Mouse (Mus musculus): Measurements from ENCODE around the gene Catsper2. TPM values are rescaled to one million over a fixed set of nuclear protein-coding genes. Genes with fewer than 3 reads are reported as not detected.
"Not testable (repeated sequence)": the region's sequence is repeated elsewhere in the genome, so short reads cannot be mapped to it uniquely, and the experiment has no call there.

Gene Catsper2
- total RNA-seq, 1 experiment from 2014 or later, result 3.1 TPM

GRCm38 (mm10) chr2:121440834-121441605 is 27.4 kb upstream of the Catsper2 start:
- ATAC-seq (ENCODE audit: extremely low read depth, insufficient number of reproducible peaks, low FRiP score, poor library complexity, severe bottlenecking), result no peak

GRCm38 (mm10) chr2:121439746-121440145 is 26.2 kb upstream of the Catsper2 start:
- no peak for ATAC-seq (ENCODE audit: extremely low read depth, insufficient number of reproducible peaks, low FRiP score, poor library complexity, severe bottlenecking)

- peak; percentile 70; the same call in 1 of the 2 replicates for ATAC-seq (ENCODE audit: extremely low read depth, insufficient number of reproducible peaks, low FRiP score, poor library complexity, severe bottlenecking)
Measured at GRCm38 (mm10) chr2:121434854-121435253, 21.3 kb upstream of the Catsper2 start.

GRCm38 (mm10) chr2:121425890-121426289 is 12.3 kb upstream of the Catsper2 start:
- ATAC-seq (ENCODE audit: extremely low read depth, insufficient number of reproducible peaks, low FRiP score, poor library complexity, severe bottlenecking), result no peak

GRCm38 (mm10) chr2:121423166-121423565 is 9.6 kb upstream of the Catsper2 start:
- ATAC-seq (ENCODE audit: extremely low read depth, insufficient number of reproducible peaks, low FRiP score, poor library complexity, severe bottlenecking), result no peak

- ATAC-seq (ENCODE audit: extremely low read depth, insufficient number of reproducible peaks, low FRiP score, poor library complexity, severe bottlenecking), result no peak
Measured at GRCm38 (mm10) chr2:121418476-121418875, 4.9 kb upstream of the Catsper2 start.

- no peak for ATAC-seq (ENCODE audit: extremely low read depth, insufficient number of reproducible peaks, low FRiP score, poor library complexity, severe bottlenecking)
Measured at GRCm38 (mm10) chr2:121416356-121416755, 2.8 kb upstream of the Catsper2 start.

DNA sequence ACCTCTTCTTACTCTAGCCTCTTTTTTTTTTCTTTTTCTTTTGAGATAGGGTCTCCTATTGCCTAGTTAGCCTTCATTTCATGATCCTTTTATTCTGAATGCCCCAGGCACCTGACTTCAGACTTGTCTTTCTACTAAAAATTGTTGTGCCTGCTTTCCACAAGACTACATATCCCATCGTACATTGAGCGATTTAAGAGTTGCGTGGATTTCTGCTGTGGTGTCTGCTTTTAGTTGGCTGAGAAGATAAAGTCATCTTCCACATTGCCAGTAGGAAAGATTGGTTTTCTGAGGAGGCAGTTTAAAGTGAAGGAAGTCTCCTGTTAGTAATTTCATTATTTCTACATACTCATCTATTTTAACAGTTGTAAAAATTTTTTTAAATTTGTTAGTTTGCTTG is 2.0 kb upstream of the Catsper2 start:
- no peak for ATAC-seq (ENCODE audit: extremely low read depth, insufficient number of reproducible peaks, low FRiP score, poor library complexity, severe bottlenecking)

GRCm38 (mm10) chr2:121415103-121415502 is 1.5 kb upstream of the Catsper2 start:
- ATAC-seq (ENCODE audit: extremely low read depth, insufficient number of reproducible peaks, low FRiP score, poor library complexity, severe bottlenecking), result no peak

DNA sequence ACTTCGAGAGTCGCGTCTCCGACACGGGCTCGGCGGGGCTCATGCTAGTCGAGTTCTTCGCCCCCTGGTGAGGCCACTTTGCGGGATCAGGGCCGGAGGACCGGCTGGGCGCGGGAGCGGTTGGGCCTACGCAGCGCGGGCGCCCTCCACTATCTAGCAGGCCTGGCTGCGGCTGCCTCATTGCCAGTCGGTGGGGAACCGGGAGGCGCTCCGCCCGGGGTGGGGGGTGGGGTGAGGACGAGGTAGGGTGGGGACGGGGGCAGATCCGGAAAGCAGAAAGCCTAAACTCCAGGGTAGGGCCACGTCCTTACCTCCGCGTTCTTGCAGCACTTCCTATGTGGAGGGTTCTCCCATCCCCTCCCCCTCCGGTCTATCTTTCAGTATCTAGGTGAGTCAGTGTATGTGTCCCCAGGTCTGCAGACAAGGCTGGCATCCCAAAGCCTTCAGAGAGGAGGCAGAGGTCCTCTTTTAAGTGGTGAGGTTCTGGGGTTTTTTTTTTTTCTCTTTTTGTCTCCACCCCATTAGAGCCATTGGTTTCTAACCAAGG is 620 bp upstream of the Catsper2 start:
- peak; percentile 31; the same call in 1 of the 2 replicates for ATAC-seq (ENCODE audit: extremely low read depth, insufficient number of reproducible peaks, low FRiP score, poor library complexity, severe bottlenecking)

DNA sequence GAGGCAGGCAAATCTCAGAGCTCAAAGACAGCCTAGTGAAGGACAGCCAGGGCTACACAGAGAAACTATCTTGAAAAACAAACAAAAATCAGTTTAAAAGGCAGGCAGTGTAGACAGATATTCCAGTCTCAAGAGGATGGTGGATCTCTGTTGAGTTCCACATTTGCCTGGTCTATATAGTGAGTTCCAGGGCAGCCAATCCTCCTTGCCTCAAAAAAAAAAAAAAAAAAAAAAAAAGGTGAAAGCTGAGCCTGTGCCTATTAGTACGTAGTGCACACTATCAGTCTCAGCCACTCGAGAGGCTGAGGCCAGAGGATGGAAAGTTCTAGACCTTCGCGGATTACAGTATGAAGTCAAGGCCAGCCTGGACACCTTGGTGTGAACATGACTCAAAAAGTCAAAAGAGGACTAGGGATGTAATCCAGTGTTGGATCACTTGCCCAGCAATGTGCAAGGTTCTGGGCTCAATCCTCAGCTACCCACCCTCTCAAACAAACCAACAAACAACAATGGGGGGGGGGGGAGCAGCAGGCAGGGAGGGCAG is 677 bp downstream of the Catsper2 start:
- ATAC-seq (ENCODE audit: extremely low read depth, insufficient number of reproducible peaks, low FRiP score, poor library complexity, severe bottlenecking), result no peak

DNA sequence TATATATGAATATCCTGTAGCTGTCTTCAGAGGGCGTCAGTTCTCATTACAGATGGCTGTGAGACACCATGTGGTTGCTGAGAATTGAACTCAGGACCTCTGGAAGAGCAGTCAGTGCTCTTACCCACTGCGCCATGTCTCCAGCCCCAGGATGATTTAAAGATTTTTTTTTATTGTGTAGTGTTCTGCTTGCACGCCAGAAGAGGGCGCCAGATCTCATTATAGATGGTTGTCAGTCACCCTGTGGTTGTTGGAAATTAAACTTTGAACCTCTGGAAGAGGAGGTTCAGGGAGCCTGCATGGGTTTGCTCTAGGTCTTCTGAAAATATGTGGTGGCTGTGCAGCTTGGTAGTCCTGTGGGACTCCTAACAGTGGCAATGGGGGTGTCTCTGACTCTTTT is 5.4 kb downstream of the Catsper2 start:
- peak; percentile 83 for ATAC-seq (ENCODE audit: extremely low read depth, insufficient number of reproducible peaks, low FRiP score, poor library complexity, severe bottlenecking)

DNA sequence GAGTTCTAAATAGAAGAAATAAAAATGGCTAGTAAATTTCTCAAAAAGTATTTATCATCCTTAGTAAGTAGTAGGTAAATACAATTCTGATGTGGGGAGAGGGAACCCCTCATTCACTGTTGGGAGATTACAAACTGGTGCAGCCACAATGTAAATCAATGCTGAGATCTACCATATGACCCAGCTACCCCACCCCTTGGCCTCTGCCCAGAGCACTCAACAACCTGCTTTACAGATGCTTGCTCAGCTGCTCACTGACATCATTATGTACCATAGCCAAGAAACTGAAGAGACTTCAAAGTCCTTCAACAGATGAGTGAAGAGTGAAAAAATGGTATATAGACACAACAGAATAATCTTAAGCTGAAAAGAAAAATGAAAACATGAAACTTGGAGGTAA is 10.3 kb downstream of the Catsper2 start:
- ATAC-seq (ENCODE audit: extremely low read depth, insufficient number of reproducible peaks, low FRiP score, poor library complexity, severe bottlenecking), result no peak

DNA sequence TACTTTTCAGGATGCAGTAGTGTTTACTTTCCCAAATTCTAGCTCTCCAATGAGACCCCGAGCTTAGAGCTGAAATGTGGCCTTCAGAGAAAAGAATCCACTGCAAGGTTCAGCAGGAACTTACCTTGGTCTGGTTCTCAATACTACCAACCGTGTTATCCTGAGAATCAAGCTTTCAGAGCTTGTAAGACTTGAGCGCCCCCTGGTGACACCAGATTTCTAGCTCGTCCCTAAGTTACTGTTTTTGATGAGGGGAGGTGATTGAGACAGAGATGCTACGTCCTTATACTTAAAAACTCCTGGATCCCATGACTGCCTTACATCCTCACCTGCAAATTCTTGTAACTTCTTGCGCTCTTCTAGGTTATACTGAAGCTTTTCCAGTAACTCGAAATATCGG is 17.0 kb downstream of the Catsper2 start:
- ATAC-seq (ENCODE audit: extremely low read depth, insufficient number of reproducible peaks, low FRiP score, poor library complexity, severe bottlenecking), result 0 out of 2 replicates have a peak, but pooled peaks have one; percentile 58

DNA sequence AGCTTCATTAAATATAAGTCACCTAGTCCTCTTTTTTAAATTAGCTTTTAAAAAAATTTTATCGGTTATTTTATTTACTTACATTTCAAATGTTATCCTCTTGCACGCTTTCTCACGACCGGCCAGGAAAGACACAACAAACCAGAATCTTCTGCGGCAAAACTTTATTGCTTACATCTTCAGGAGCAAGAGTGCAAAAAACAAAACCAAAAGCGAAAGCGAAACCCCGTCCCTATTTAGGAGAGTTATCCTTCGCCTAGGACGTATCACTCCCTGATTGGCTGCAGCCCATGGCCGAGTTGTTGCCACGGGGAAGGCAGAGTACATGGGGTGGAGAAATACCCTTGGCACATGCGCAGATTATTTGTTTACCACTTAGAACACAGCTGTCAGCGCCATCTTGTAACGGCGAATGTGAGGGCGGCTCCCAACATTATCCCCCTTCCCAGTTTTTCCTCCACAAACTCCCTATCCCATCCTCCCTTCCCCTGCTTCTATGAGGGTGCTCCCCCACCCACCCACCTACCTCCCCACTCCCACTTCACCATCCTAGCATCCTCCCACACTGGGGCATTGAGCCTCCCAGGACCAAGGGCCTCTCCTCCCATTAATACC is 26.5 kb downstream of the Catsper2 start, which contains the start of gene Strc:
Gene Strc (minus strand): TSS at position 208 of the 615 bp plus-strand sequence.
- not testable (repeated sequence) for ATAC-seq (ENCODE audit: extremely low read depth, insufficient number of reproducible peaks, low FRiP score, poor library complexity, severe bottlenecking)

DNA sequence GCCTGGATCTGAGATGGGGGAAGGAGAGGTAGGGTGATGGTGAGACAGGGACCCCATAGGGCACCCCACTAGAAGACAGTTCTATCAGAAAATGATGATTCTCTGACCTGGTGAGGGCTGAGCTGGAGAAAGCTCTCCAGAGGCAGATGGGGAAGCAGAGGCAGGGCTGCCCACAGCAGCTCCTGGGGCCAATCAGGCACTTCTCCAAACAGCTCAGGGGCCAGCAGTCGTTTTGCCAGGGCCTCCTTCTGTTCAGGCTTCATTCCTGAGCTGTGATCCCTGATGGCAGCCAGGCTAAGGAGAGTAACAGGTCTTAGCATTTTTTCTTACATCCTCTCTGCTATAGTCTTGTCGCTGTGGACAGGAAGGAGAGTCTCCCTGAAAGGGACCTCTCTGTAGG is 38.8 kb downstream of the Catsper2 start:
- ATAC-seq (ENCODE audit: extremely low read depth, insufficient number of reproducible peaks, low FRiP score, poor library complexity, severe bottlenecking), result no peak

DNA sequence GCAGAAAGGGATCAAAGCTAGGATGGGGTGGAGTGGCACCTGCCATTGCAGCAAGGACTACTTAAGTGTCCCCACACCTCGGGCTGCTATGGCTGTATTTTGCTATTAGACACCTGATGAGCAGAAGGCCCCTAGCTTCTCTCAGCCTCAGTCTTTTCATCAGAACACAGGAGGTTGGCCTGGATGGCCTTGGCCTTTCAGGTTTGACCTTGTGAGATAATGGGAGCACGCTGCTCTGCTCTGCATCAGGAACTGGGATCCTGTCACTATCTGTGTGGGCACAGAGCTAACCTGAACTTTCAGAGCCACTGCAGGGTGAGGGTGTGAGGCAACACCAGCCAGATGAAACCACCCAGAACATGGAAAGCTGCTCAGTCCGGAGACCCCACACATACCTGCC is 41.3 kb downstream of the Catsper2 start:
- no peak for ATAC-seq (ENCODE audit: extremely low read depth, insufficient number of reproducible peaks, low FRiP score, poor library complexity, severe bottlenecking)

GRCm38 (mm10) chr2:121370921-121371320 is 42.7 kb downstream of the Catsper2 start:
- ATAC-seq (ENCODE audit: extremely low read depth, insufficient number of reproducible peaks, low FRiP score, poor library complexity, severe bottlenecking), result no peak

- no peak for ATAC-seq (ENCODE audit: extremely low read depth, insufficient number of reproducible peaks, low FRiP score, poor library complexity, severe bottlenecking)
Measured at GRCm38 (mm10) chr2:121368831-121369230, 44.8 kb downstream of the Catsper2 start.

- no peak for ATAC-seq (ENCODE audit: extremely low read depth, insufficient number of reproducible peaks, low FRiP score, poor library complexity, severe bottlenecking)
Measured at GRCm38 (mm10) chr2:121363656-121364055, 49.9 kb downstream of the Catsper2 start.

Data from neutrophil, adult 5-6 weeks (primary cell).